Mouse (Mus musculus) heart, embryonic 13.5 days (tissue): Measurements from ENCODE around the gene Rnase9. TPM values are rescaled to one million over a fixed set of nuclear protein-coding genes. Genes with fewer than 3 reads are reported as not detected.

Experiments
- ATAC-seq: fragments of 200-750 bp; cut with Nextera tagmentation; 2 replicates; pipeline ENCODE4 v1.8.0; 2017; ENCODE audit warnings: moderate TSS enrichment; ENCODE audit not compliant: insufficient number of reproducible peaks, low FRiP score, low TSS enrichment; ENCODE audit errors: extremely low read depth
- H3K27ac ChIP-seq: fragments of 300-500 bp; sonication (generic); replicated peaks from 2 replicates; pipeline ENCODE4 v1.5.1; 2015; ENCODE audit warnings: moderate library complexity, mild to moderate bottlenecking, inconsistent platforms
- H3K27me3 ChIP-seq: fragments of 300-500 bp; sonication (generic); replicated peaks from 2 replicates; pipeline ENCODE4 v1.6.1; 2015; ENCODE audit warnings: mild to moderate bottlenecking, inconsistent platforms
- H3K36me3 ChIP-seq: fragments of 300-500 bp; sonication (generic); 2 replicates; pipeline ENCODE4 v1.6.1; 2015; ENCODE audit warnings: mild to moderate bottlenecking, inconsistent platforms
- H3K4me1 ChIP-seq: fragments of 300-500 bp; sonication (generic); 2 replicates; pipeline ENCODE4 v1.6.1; 2015; ENCODE audit warnings: inconsistent platforms
- H3K4me2 ChIP-seq: fragments of 300-500 bp; sonication (generic); 2 replicates; pipeline ENCODE4 v1.6.1; 2015; ENCODE audit warnings: inconsistent platforms, mild to moderate bottlenecking, moderate library complexity
- H3K4me3 ChIP-seq: fragments of 300-500 bp; sonication (generic); 2 replicates; pipeline ENCODE4 v1.5.1; 2015; ENCODE audit warnings: moderate library complexity, mild to moderate bottlenecking, inconsistent platforms
- H3K9ac ChIP-seq: fragments of 300-500 bp; sonication (generic); 2 replicates; pipeline ENCODE4 v1.6.1; 2015; ENCODE audit warnings: inconsistent platforms, mild to moderate bottlenecking, moderate library complexity
- H3K9me3 ChIP-seq: fragments of 300-500 bp; sonication (generic); 2 replicates; pipeline ENCODE4 v1.6.1; 2016; ENCODE audit warnings: inconsistent platforms
- WGBS: fragments of 180-500 bp; shearing (Covaris S2); methylation state at CpG from one replicate; pipeline ENCODE4 v1.1.7; 2015; ENCODE audit warnings: mixed read lengths; 5-methylcytosine and 5-hydroxymethylcytosine counted together
- polyA plus RNA-seq: library from polyadenylated mRNA; unstranded; fragments of >200 nt; fragmentation: Nextera tagmentation; extraction: Ambion mirVana; gene quantifications from 2 replicates; pipeline ENCODE4 v1.2.1, GENCODE M21; 2015

Gene Rnase9
- polyA plus RNA-seq, 1 experiment from 2014 or later, result not detected

- Histone ChIP-seq H3K9ac (peak overlapping the region; percentile 57; the same call in 1 of the 2 replicates), H3K27ac (peak overlapping the region; percentile 96), H3K27me3 (no peaks in the 10 kb centered on the region), H3K4me1 (peaks cover 31% of the 10 kb centered on the region), H3K36me3 (no peaks in the 10 kb centered on the region), H3K9me3 (no peaks in the 10 kb centered on the region), H3K4me2 (peak overlapping the region; percentile 38; the same call in 1 of the 2 replicates), H3K4me3 (no peak overlapping the region)
- 38% methylated on average over 13 of the region's 13 CpGs for WGBS
- ATAC-seq, result peak; percentile 78
Observed at GRCm38 (mm10) chr14:51007914-51008713, 33.6 kb downstream of the Rnase9 start.

DNA sequence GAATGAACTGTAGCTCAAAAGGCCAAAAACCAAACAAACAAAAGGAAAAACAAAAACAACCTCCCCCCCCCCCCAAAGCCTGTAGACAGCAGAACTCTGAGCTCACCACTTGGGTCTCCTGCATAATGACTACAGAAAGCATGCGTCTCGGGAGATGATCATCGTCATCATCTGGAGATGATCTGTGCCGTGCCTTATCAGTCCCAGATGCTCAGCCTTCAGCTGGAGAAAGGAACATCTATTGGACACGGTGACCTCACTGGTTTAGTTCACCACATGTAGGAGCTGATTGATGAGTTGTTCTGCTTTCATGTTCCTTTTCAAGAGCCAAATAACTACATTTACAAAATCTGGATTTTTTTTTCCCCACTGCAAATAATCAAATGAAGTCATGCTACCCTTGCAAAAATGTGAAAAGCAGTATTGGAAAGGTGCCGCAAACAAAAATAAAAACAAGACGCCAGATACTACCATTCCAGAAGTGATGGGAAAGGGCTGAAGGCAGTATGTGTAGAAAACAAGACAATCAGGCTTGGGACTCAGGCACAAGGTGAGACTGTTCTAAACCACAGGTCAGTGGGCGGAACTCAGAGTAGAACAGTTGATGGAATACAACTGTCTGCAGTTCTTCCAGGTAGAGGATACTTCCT is 34.4 kb downstream of the Rnase9 start, which contains the start of gene Rnase10:
TSS of gene Rnase10 (plus strand) at position 600 of the 650 bp plus-strand sequence.
- no peaks in the 10 kb centered on the region for H3K9me3 ChIP-seq
- no peaks in the 10 kb centered on the region for H3K36me3 ChIP-seq
- no peaks in the 10 kb centered on the region for H3K27me3 ChIP-seq
- H3K4me3 ChIP-seq, result no peak within 1 kb of the TSS
- peak within 1 kb of the TSS; percentile 96 for H3K27ac ChIP-seq
- 70% methylated on average over 8 of the region's 8 CpGs for WGBS
- H3K4me1 ChIP-seq, result peaks cover 31% of the 10 kb centered on the region
- peak within 1 kb of the TSS; percentile 38; the same call in 1 of the 2 replicates for H3K4me2 ChIP-seq
- peak within 1 kb of the TSS; percentile 57; the same call in 1 of the 2 replicates for H3K9ac ChIP-seq
- ATAC-seq, result no peak

DNA sequence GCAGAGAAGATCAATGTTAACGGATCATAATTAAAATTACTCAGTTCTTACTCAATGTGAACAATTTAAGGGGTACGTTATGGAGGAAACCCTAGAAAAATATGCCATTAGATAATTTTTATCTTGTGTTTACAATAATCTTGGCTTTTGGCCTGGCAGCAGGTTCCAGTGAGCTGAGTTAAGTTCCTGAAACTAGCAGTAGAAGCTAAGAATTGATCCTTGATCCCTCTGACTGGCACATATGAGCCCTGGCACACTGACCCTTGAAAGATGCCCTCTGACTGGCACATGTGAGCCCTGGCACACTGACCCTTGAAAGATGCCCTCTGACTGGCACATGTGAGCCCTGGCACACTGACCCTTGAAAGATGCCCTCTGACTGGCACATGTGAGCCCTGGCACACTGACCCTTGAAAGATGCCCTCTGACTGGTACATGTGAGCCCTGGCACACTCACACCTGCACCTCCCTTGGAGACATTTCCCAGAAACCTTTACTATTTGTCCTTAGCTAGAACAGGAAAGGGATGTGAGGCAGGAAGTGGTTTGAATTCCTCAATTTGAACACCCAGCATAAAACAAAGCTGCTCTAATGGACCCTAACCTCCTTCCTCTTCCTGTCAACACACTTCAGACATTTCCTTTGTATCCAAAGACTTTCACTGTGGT is 43.5 kb downstream of the Rnase9 start:
- Histone ChIP-seq H3K27me3 (no peaks in the 10 kb centered on the region), H3K9ac (no peak overlapping the region), H3K36me3 (no peaks in the 10 kb centered on the region), H3K4me3 (no peak overlapping the region), H3K4me1 (no peaks in the 10 kb centered on the region), H3K4me2 (no peak overlapping the region), H3K9me3 (no peaks in the 10 kb centered on the region), H3K27ac (peak overlapping the region; percentile 42; the same call in 1 of the 2 replicates)
- ATAC-seq, result no peak
- WGBS, result 52% methylated on average over 2 of the region's 2 CpGs

- H3K4me3 ChIP-seq, result no peak overlapping the region
- 56% methylated on average over 3 of the region's 3 CpGs for WGBS
- no peaks in the 10 kb centered on the region for H3K27me3 ChIP-seq
- no peaks in the 10 kb centered on the region for H3K9me3 ChIP-seq
- H3K9ac ChIP-seq, result no peak overlapping the region
- no peaks in the 10 kb centered on the region for H3K4me1 ChIP-seq
- no peak for ATAC-seq
- H3K4me2 ChIP-seq, result no peak overlapping the region
- peak overlapping the region; percentile 42; the same call in 1 of the 2 replicates for H3K27ac ChIP-seq
- H3K36me3 ChIP-seq, result no peaks in the 10 kb centered on the region
Observed at GRCm38 (mm10) chr14:50997088-50997487, 44.6 kb downstream of the Rnase9 start.

DNA sequence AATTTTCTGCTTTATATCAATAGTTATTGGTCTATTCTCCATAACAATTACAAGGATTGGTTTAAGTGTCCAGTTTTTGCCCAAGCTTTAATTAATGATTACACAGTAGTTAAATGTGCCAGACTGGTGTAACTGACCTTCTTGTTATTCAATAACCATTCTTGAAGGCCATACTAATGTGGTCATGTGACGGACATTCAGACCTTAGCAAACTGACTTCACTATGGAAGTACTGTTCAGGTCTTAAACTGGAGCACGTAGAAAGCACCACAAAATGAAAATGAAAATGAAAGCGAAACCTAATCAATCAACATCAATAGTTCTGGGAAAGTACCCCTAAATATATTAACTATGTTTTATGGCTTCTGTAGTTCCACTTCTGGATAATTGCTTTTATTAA is 50.6 kb downstream of the Rnase9 start:
- no peak overlapping the region for H3K4me3 ChIP-seq
- H3K4me1 ChIP-seq, result no peaks in the 10 kb centered on the region
- H3K4me2 ChIP-seq, result no peak overlapping the region
- H3K27ac ChIP-seq, result no peak overlapping the region
- H3K27me3 ChIP-seq, result no peaks in the 10 kb centered on the region
- 75% methylated on average over 3 of the region's 3 CpGs for WGBS
- no peak for ATAC-seq
- no peaks in the 10 kb centered on the region for H3K36me3 ChIP-seq
- H3K9me3 ChIP-seq, result no peaks in the 10 kb centered on the region
- no peak overlapping the region for H3K9ac ChIP-seq

Other genes with a start within 250 kb of the Rnase9 start
- gene Ccnb1ip1, start 234.1 kb downstream of the Rnase9 start, polyA plus RNA-seq, result not detected in 2 replicates
- gene Parp2, start 234.0 kb downstream of the Rnase9 start, polyA plus RNA-seq, result 35.1 and 41.6 TPM in 2 replicates
- 4.5 and 5.1 TPM in 2 replicates for gene Tep1, start 171.3 kb downstream of the Rnase9 start, polyA plus RNA-seq
- gene Klhl33, start 144.4 kb downstream of the Rnase9 start, polyA plus RNA-seq, result 0.10 and 0.45 TPM in 2 replicates
- gene Osgep, start 117.0 kb downstream of the Rnase9 start, polyA plus RNA-seq, result 112 and 131 TPM in 2 replicates
- gene Apex1, start 116.9 kb downstream of the Rnase9 start, polyA plus RNA-seq, result 148 TPM in 2 replicates
- gene Pip4p1, start 111.0 kb downstream of the Rnase9 start, polyA plus RNA-seq, result 34.9 and 38.2 TPM in 2 replicates
- gene Pnp, start 110.8 kb downstream of the Rnase9 start, polyA plus RNA-seq, result 36.5 and 41.3 TPM in 2 replicates
- gene Gm49342, start 97.4 kb downstream of the Rnase9 start, polyA plus RNA-seq, result not detected in 2 replicates
- 0.74 TPM in 1 of 2 replicates, not detected in the other for gene Pnp2, start 85.9 kb downstream of the Rnase9 start, polyA plus RNA-seq
- gene Rnase10, start 34.1 kb downstream of the Rnase9 start, polyA plus RNA-seq, result 0.34 and 0.40 TPM in 2 replicates
- not detected in 2 replicates for gene Rnase11, start 8.3 kb upstream of the Rnase9 start, polyA plus RNA-seq
- 0.99 and 1.1 TPM in 2 replicates for gene Rnase12, start 15.8 kb upstream of the Rnase9 start, polyA plus RNA-seq
- gene Olfr750, start 32.6 kb upstream of the Rnase9 start, polyA plus RNA-seq, result not detected in 2 replicates
- 20.5 and 21.4 TPM in 2 replicates for gene Rnase4, start 49.2 kb upstream of the Rnase9 start, polyA plus RNA-seq
- 3.6 and 3.9 TPM in 2 replicates for gene Ang, start 49.3 kb upstream of the Rnase9 start, polyA plus RNA-seq
- gene Eddm3b, start 72.6 kb upstream of the Rnase9 start, polyA plus RNA-seq, result not detected in 2 replicates
- 0.32 and 0.70 TPM in 2 replicates for gene Rnase6, start 82.0 kb upstream of the Rnase9 start, polyA plus RNA-seq
- 0.39 and 0.49 TPM in 2 replicates for gene Rnase1, start 104.9 kb upstream of the Rnase9 start, polyA plus RNA-seq
- gene Rnase2b, start 120.4 kb upstream of the Rnase9 start, polyA plus RNA-seq, result not detected in 2 replicates
- not detected in 2 replicates for gene Ang2, start 157.3 kb upstream of the Rnase9 start, polyA plus RNA-seq
- not detected in 2 replicates for gene Ear14, start 161.5 kb upstream of the Rnase9 start, polyA plus RNA-seq
- not detected in 2 replicates for gene Rnase2a, start 214.2 kb upstream of the Rnase9 start, polyA plus RNA-seq